17 mouse cellular contexts compared by ENCODE assay signal in genomic region chr11:86819536-86819935, GRCm38 (mm10). TPM values are rescaled to one million over a fixed set of nuclear protein-coding genes. Genes with fewer than 3 reads are reported as not detected.
DNase-seq lines count a peak whose midpoint lies in the region; ATAC-seq and TF ChIP-seq lines count a peak whose summit lies in the region.
"Had no signal": no experiment of that assay in that cellular context is flagged by ENCODE, and none has a peak within 500 bp of the region (broad histone marks: within the 10 kb centered on the region; RNA-seq: fewer than 3 reads in every experiment).

No protein-coding gene starts in this region.

- no peak overlapping the region for H3K4me3 ChIP-seq in intestine, embryonic 14.5 days (ENCODE audit: low read depth, low read length)
- no peak overlapping the region for H3K4me3 ChIP-seq in intestine, postnatal 0 days (ENCODE audit: low read depth, low read length)
- H3K4me3 ChIP-seq in hindbrain, embryonic 11.5 days (ENCODE audit: low read depth, low read length): no peak overlapping the region
- no peak overlapping the region for H3K4me3 ChIP-seq in midbrain, embryonic 13.5 days (replicated peaks)
- H3K4me3 ChIP-seq in lung, adult 2 months (replicated peaks; ENCODE audit: extremely low read depth, low read depth, low read length): no peak overlapping the region

- peaks cover 5% of the 10 kb centered on the region; the same call in 1 of the 2 replicates for H3K4me1 ChIP-seq in intestine, embryonic 14.5 days (replicated peaks; ENCODE audit: control insufficient read depth, insufficient read depth, low read length)
- H3K4me1 ChIP-seq in intestine, postnatal 0 days (replicated peaks; ENCODE audit: control insufficient read depth, insufficient read depth, low read length): no peaks in the 10 kb centered on the region
- H3K4me1 ChIP-seq in hindbrain, embryonic 11.5 days (replicated peaks; ENCODE audit: control insufficient read depth, insufficient read depth, low read length): 0 out of 2 replicates have a peak, but pooled peaks cover 2% of the 10 kb centered on the region
- H3K4me1 ChIP-seq in midbrain, embryonic 13.5 days (replicated peaks): peaks cover 17% of the 10 kb centered on the region
- peaks cover 4% of the 10 kb centered on the region; the same call in 1 of the 2 replicates for H3K4me1 ChIP-seq in lung, adult 2 months (ENCODE audit: control insufficient read depth, insufficient read depth, low read length)

- H3K9ac ChIP-seq in intestine, embryonic 14.5 days (ENCODE audit: low read length): no peak overlapping the region
- no peak overlapping the region for H3K9ac ChIP-seq in intestine, postnatal 0 days (ENCODE audit: low read depth, low read length)
- H3K9ac ChIP-seq in hindbrain, embryonic 11.5 days (ENCODE audit: low read depth, low read length): 0 out of 2 replicates have a peak overlapping the region, but pooled peaks have one; percentile 27
- no peak overlapping the region for H3K9ac ChIP-seq in midbrain, embryonic 13.5 days (replicated peaks)
- H3K9ac ChIP-seq: lung, embryonic 14.5 days had no signal

- H3K9me3 ChIP-seq in intestine, embryonic 14.5 days (ENCODE audit: control insufficient read depth, low read length): no peaks in the 10 kb centered on the region
- no peaks in the 10 kb centered on the region for H3K9me3 ChIP-seq in intestine, postnatal 0 days (ENCODE audit: control insufficient read depth)
- H3K9me3 ChIP-seq in hindbrain, embryonic 11.5 days (ENCODE audit: control insufficient read depth, low read length): no peaks in the 10 kb centered on the region
- H3K9me3 ChIP-seq in midbrain, embryonic 13.5 days: no peaks in the 10 kb centered on the region

- WGBS in intestine, embryonic 14.5 days: 76% methylated on average over 8 of the region's 8 CpGs
- WGBS in intestine, postnatal 0 days: 78% methylated on average over 8 of the region's 8 CpGs
- WGBS in hindbrain, embryonic 11.5 days: 28% methylated on average over 8 of the region's 8 CpGs
- WGBS in midbrain, embryonic 13.5 days: 6% methylated on average over 8 of the region's 8 CpGs
- WGBS in lung, adult 2 months: 79% methylated on average over 8 of the region's 8 CpGs

- no peak for TF ChIP-seq POLR2A in brain, embryonic 14.5 days (IDR thresholded peaks at IDR 0.05; ENCODE audit: borderline replicate concordance, extremely low read depth, insufficient read depth, insufficient read length, poor library complexity, severe bottlenecking)
- TF ChIP-seq POLR2A in lung, adult 2 months (IDR thresholded peaks at IDR 0.05; ENCODE audit: borderline replicate concordance, extremely low read depth, low read depth, low read length): no peak

- H3K4me2 ChIP-seq in intestine, embryonic 14.5 days (ENCODE audit: low read length): no peak overlapping the region
- H3K4me2 ChIP-seq in intestine, postnatal 0 days (replicated peaks; ENCODE audit: low read depth): no peak overlapping the region
- H3K4me2 ChIP-seq in hindbrain, embryonic 11.5 days (replicated peaks; ENCODE audit: low read depth, low read length): no peak overlapping the region
- peak overlapping the region; percentile 30 for H3K4me2 ChIP-seq in midbrain, embryonic 13.5 days (replicated peaks)
- H3K4me2 ChIP-seq: heart, embryonic 11.5 days; lung, embryonic 14.5 days had no signal

- no peak for TF ChIP-seq CTCF in intestine, postnatal 0 days (IDR thresholded peaks at IDR 0.05; ENCODE audit: low read depth)
- TF ChIP-seq CTCF in brain, embryonic 14.5 days (IDR thresholded peaks at IDR 0.05; ENCODE audit: borderline replicate concordance, extremely low read depth, insufficient read depth, insufficient read length): no peak
- TF ChIP-seq CTCF in lung, adult 2 months (IDR thresholded peaks at IDR 0.05; ENCODE audit: insufficient read depth, low read length): no peak

- no peaks in the 10 kb centered on the region for H3K36me3 ChIP-seq in intestine, embryonic 14.5 days (ENCODE audit: control insufficient read depth, insufficient read depth, low read length)
- no peaks in the 10 kb centered on the region for H3K36me3 ChIP-seq in intestine, postnatal 0 days (ENCODE audit: control insufficient read depth, insufficient read depth)
- H3K36me3 ChIP-seq in hindbrain, embryonic 11.5 days (ENCODE audit: control insufficient read depth, insufficient read depth, low read length): no peaks in the 10 kb centered on the region
- no peaks in the 10 kb centered on the region for H3K36me3 ChIP-seq in midbrain, embryonic 13.5 days

- no peak overlapping the region for H3K27ac ChIP-seq in intestine, embryonic 14.5 days (ENCODE audit: low read depth)
- H3K27ac ChIP-seq in intestine, postnatal 0 days (ENCODE audit: low read depth, low read length): no peak overlapping the region
- peak overlapping the region; percentile 71; the same call in 1 of the 2 replicates for H3K27ac ChIP-seq in hindbrain, embryonic 11.5 days (ENCODE audit: low read depth, low read length)
- peak overlapping the region; percentile 71 for H3K27ac ChIP-seq in midbrain, embryonic 13.5 days

- peak; percentile 4 for DNase-seq in intestine, embryonic 14.5 days (ENCODE audit: low spot score)
- peak; percentile 82 for DNase-seq in brain, embryonic 14.5 days (ENCODE audit: low read depth)
- peak; percentile 48 for DNase-seq in hindbrain, embryonic 11.5 days (ENCODE audit: low spot score)
- no peak for DNase-seq in layer of hippocampus, postnatal 36 days
- DNase-seq in lung, adult 2 months: no peak
- DNase-seq in thymus, postnatal 36 days: no peak
- DNase-seq: cerebellum, adult 2 months; embryo, embryonic 11 days; gastrocnemius, postnatal 25 days; kidney, adult 18-20 months; liver; lung, embryonic 14.5 days; right cerebral cortex, postnatal 25 days; thymus, postnatal 4 days had no signal

- no peaks in the 10 kb centered on the region for H3K27me3 ChIP-seq in intestine, embryonic 14.5 days (replicated peaks; ENCODE audit: control insufficient read depth, insufficient read depth, low read length)
- no peaks in the 10 kb centered on the region for H3K27me3 ChIP-seq in intestine, postnatal 0 days (replicated peaks; ENCODE audit: control insufficient read depth, insufficient read depth, low read length)
- no peaks in the 10 kb centered on the region for H3K27me3 ChIP-seq in hindbrain, embryonic 11.5 days (ENCODE audit: control insufficient read depth, insufficient read depth, low read length)
- H3K27me3 ChIP-seq in midbrain, embryonic 13.5 days: 0 out of 2 replicates have a peak, but pooled peaks cover 3% of the 10 kb centered on the region

- ATAC-seq in intestine, embryonic 14.5 days (replicated peaks; ENCODE audit: low FRiP score, low TSS enrichment, low read depth): no peak
- no peak for ATAC-seq in intestine, postnatal 0 days
- ATAC-seq in hindbrain, embryonic 11.5 days (ENCODE audit: low FRiP score): peak; percentile 59; the same call in 1 of the 2 replicates
- ATAC-seq in midbrain, embryonic 13.5 days: peak; percentile 80

RNA-seq across cellular contexts. Expression of gene Dhx40, which starts 12.0 kb away (rescaled TPM):
- polyA plus RNA-seq in intestine, embryonic 14.5 days (2014; fragmentation: Nextera tagmentation; extraction: Ambion mirVana): 19.5 and 20.1 TPM in 2 replicates
- 8.4 and 8.6 TPM in 2 replicates for polyA plus RNA-seq in intestine, postnatal 0 days (2015; fragmentation: Nextera tagmentation; extraction: Ambion mirVana)
- polyA plus RNA-seq in brain, embryonic 14.5 days (2012; rRNA removed): 16.9 and 18.6 TPM in 2 replicates
- polyA plus RNA-seq in hindbrain, embryonic 11.5 days (2014; fragmentation: Nextera tagmentation; extraction: Ambion mirVana): 52.6 and 52.7 TPM in 2 replicates
- polyA plus RNA-seq in midbrain, embryonic 13.5 days (2015; fragmentation: Nextera tagmentation; extraction: Ambion mirVana): 34.2 and 35.4 TPM in 2 replicates
- 10 to 100 TPM; 29.7 to 34.3 TPM for total RNA-seq in layer of hippocampus, postnatal 36 days (2021)
- polyA plus RNA-seq in lung, adult 2 months (2012; rRNA removed): 3.8 and 4.4 TPM in 2 replicates

Comparison
In these comparisons a context has a peak if more than half of its experiments do, and no peak if none do; other contexts are left out.
1. ATAC-seq: peak in hindbrain, embryonic 11.5 days (single experiment) and midbrain, embryonic 13.5 days (single experiment); none in intestine, embryonic 14.5 days (single experiment) and intestine, postnatal 0 days (single experiment).
2. DNase-seq: peak in intestine, embryonic 14.5 days (single experiment), brain, embryonic 14.5 days (single experiment) and hindbrain, embryonic 11.5 days (single experiment); none in layer of hippocampus, postnatal 36 days (0 of 2), lung, adult 2 months (single experiment) and thymus, postnatal 36 days (0 of 2).
3. H3K27ac ChIP-seq: peak in hindbrain, embryonic 11.5 days (single experiment) and midbrain, embryonic 13.5 days (single experiment); none in intestine, embryonic 14.5 days (single experiment) and intestine, postnatal 0 days (single experiment).